Mouse (Mus musculus): ENCODE results near the gene Tox2.

- TF ChIP-seq FLI1 (IDR thresholded peaks at IDR 0.05; ENCODE audit: low read length) (no peak), GATA1 (IDR thresholded peaks at IDR 0.05; ENCODE audit: borderline replicate concordance, low read length) (no peak)
These were observed 49.7 kb downstream of the Tox2 start for GRCm38 (mm10) chr2:163252645-163253044.

Data from megakaryocyte, embryonic 14.5 days (primary cell).